Mouse (Mus musculus) telencephalon, adult 2 months (tissue): Measurements from ENCODE around the gene Fkbpl.

ENCODE experiments used
- DNase-seq: peaks from one replicate; pipeline ENCODE4 v3.0.0-alpha.2; 2011; ENCODE audit warnings: low read depth, low spot score

The Fkbpl gene

DNA sequence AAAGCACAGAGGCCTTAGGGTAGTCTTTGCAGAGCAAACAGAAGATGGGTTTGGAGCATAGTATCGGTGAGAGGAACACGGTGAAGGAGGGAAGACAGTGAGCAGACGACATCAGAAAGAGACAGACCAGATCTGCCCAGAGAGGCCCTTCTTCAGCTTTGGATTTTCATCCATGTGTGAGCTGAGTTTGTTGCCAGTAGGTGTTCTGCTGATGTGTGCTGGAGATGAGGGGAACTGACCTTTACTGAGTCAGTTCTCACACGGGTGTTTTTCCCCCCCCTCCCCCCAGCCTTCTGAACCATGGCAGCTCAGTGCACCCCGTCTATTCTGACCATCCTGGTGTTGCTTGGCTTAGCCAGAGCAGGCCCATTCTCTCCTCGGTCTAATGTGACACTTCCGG is 25.7 kb downstream of the Fkbpl start, which contains the start of gene Tnxb:
Tnxb (plus strand) TSS at position 301 of the 400 bp plus-strand sequence.
- DNase-seq, result no peak

DNA sequence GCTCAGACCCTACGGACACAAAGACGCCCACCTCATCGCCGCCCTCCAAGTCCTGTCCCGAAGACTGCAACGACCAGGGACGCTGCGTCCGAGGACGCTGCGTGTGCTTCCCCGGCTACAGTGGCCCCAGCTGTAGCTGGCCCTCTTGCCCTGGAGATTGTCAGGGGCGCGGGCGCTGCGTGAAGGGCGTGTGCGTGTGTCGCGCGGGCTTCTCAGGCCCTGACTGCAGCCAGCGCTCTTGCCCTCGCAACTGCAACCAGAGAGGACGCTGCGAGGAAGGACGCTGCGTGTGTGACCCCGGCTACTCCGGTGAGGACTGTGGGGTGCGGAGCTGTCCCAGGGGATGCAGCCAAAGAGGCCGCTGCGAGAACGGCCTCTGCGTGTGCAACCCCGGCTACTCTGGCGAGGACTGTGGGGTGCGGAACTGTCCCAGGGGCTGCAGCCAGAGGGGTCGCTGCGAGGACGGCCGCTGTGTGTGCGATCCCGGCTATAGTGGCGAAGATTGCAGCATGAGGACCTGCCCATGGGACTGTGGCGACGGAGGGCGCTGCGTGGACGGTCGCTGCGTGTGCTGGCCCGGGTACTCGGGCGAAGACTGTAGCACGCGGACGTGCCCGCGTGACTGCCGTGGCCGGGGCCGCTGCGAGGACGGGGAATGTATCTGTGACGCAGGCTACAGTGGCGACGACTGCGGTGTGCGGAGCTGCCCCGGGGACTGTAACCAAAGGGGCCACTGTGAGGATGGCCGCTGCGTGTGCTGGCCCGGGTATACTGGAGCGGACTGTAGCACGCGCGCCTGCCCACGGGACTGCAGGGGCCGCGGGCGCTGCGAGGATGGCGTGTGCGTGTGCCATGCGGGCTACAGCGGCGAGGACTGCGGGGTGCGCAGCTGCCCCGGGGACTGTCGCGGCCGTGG is 26.8 kb downstream of the Fkbpl start:
- no peak for DNase-seq

DNA sequence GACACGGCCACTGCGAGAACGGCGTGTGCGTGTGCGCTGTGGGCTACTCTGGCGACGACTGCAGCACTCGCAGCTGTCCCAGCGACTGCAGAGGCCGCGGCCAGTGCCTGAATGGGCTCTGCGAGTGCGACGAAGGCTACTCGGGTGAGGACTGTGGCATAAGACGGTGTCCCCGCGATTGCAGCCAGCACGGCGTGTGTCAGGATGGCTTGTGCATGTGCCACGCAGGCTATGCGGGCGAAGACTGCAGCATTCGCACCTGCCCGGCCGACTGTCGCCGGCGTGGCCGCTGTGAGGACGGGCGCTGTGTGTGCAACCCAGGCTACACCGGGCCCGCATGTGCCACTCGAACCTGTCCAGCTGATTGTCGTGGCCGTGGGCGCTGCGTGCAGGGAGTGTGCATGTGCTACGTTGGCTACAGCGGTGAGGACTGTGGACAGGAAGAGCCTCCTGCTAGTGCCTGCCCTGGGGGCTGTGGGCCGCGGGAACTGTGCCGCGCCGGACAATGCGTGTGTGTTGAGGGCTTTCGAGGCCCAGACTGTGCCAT is 27.8 kb downstream of the Fkbpl start:
- DNase-seq, result no peak

DNA sequence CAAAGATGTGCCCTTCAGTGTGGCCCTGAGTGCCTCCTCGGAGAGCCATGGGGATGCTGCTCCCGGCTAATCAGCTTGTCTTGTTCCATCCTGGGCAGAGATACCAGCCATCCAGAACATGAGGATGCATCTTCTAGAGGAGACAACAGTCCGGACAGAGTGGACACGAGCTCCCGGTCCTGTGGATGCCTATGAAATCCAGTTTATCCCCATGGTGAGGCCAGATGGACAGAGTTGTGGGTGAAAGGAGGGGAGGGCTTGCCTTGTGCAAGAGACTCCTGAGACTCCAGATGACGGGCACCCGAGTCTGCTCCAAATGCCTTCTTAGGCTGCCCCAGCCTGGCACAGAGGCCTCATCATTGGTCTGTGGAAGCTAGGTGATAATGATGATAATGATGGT is 28.6 kb downstream of the Fkbpl start:
- no peak for DNase-seq

- DNase-seq, result no peak
These were observed 30.1 kb downstream of the Fkbpl start for GRCm38 (mm10) chr17:34674524-34675204.

GRCm38 (mm10) chr17:34675205-34676092 is 30.9 kb downstream of the Fkbpl start:
- no peak for DNase-seq

DNA sequence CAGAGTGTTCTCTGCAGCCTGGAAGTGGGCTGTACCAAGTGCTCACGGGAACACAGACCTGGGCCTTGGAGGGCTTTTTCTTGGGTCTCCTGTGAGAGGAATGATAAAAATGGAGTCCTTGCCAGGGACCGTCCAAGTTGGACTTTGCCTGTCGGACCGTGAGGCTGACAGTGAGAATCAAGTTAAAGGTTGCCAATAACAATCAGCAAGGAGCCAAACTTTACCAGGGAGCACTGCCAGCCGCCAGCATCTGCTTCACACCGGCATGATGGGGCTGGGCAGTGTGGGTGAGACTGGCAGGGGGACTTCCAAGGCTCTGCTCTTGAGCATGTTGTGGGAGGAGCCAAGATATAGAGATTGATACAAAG is 31.5 kb downstream of the Fkbpl start:
- DNase-seq, result no peak

- no peak for DNase-seq
These were observed 32.1 kb downstream of the Fkbpl start for GRCm38 (mm10) chr17:34676671-34677070.

DNA sequence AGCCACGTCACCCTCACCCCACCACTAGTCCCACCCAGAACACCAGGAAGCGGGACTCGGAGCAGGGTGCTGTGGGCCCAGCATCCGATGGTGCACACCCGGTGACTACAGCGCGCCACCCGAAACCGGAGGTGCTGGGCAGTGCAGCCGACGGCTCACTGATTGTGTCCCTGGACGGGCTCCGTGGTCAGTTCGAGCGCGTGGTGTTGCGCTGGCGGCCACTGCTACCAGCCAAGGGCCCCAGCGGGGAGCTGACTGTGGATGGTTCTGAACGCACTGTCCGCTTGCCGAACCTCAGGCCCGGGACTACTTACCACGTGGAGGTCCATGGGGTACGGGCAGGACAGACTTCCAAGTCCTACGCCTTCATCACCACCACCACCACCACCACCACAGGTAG is 35.6 kb downstream of the Fkbpl start:
- DNase-seq, result no peak

GRCm38 (mm10) chr17:34680621-34681020 is 36.1 kb downstream of the Fkbpl start:
- no peak for DNase-seq

- no peak for DNase-seq
These were observed 36.6 kb downstream of the Fkbpl start for GRCm38 (mm10) chr17:34681132-34681571.

DNA sequence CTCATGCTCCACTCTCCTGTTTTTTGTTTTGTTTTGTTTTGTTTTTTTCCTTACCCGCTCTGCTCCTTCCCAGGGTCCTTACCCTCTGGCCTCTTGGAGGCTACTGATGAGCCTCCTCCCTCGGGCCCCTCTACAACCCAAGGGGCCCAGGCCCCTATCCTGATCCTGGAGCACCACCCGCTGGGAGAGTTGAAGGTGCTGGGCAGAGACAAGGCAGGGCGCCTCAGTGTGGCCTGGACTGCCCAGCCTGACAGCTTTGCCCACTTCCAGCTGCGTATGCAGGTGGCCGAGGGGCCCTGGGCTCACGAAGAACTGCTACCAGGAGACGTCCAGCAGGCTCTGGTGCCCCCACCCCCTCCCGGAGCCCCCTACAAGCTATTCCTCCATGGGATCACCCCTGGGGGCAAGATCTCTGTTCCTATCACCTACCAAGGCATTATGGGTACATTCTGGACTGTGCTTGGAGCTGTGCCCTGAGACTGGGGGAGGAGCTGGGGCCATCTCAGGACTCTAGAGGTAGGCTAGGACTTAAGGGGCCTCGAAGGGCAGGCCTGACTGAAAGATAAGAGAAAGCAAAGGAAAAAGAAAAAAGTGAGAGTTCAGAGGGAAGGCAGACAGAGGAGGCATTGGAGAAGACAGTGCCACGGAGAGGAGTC is 37.4 kb downstream of the Fkbpl start:
- no peak for DNase-seq

DNA sequence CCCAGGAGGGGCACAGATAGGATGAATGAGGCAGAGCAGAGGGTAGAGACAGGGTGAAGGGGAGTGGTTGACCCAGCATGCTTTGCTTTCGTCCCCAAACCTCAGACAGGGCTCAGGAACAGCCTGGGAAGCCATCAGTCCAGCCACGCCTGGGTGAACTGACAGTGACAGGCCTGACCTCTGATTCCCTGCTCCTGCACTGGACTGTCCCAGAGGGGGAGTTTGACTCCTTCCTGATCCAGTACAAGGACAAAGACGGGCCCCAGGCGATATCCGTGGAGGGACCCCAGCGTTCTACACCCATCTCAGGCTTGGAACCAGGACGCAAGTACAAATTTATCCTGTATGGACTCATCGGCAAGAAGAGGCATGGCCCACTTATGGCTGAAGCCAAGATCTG is 38.6 kb downstream of the Fkbpl start:
- DNase-seq, result no peak

- no peak for DNase-seq
These were observed 39.2 kb downstream of the Fkbpl start for GRCm38 (mm10) chr17:34683686-34684220.

- no peak for DNase-seq
These were observed 39.8 kb downstream of the Fkbpl start for GRCm38 (mm10) chr17:34684253-34684893.

- no peak for DNase-seq
These were observed 40.9 kb downstream of the Fkbpl start for GRCm38 (mm10) chr17:34685120-34686110.

GRCm38 (mm10) chr17:34688889-34689288 is 44.3 kb downstream of the Fkbpl start:
- DNase-seq, result no peak

DNA sequence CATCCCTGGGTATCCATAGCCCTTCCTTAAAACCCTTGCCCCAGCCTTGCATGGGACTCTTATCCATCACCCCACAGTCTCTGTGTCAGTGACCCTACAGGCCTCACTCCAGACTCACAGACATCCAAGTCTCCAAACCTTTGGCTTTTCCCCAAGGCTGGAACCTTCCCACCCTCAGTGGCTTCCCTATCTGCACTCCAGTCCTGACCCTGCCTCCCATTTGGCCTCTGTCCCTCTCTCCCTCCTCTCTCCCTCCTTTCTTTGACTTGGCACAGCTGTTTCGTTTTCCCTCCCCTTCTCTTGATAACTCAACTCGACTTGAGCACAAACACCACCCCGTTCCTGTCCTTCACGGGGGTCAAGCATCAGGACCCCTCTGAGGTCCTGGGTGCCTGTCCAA is 45.9 kb downstream of the Fkbpl start:
- DNase-seq, result no peak

GRCm38 (mm10) chr17:34692906-34693305 is 48.3 kb downstream of the Fkbpl start:
- no peak for DNase-seq
